Mouse (Mus musculus) heart, embryonic 11.5 days (tissue): Measurements from ENCODE around the gene Olfr1425. TPM values are rescaled to one million over a fixed set of nuclear protein-coding genes. Genes with fewer than 3 reads are reported as not detected.
"Not testable (repeated sequence)": the region's sequence is repeated elsewhere in the genome, so short reads cannot be mapped to it uniquely, and the experiment has no call there.

ENCODE experiments used
- ATAC-seq: fragments of 200-750 bp; cut with Nextera tagmentation; replicated peaks from 2 replicates; pipeline ENCODE4 v1.8.0; 2017; ENCODE audit warnings: moderate library complexity; ENCODE audit not compliant: insufficient number of reproducible peaks, low FRiP score, low TSS enrichment
- H3K27ac ChIP-seq: fragments of 300-500 bp; sonication (generic); 2 replicates; pipeline ENCODE4 v1.5.1; 2014; ENCODE audit warnings: mild to moderate bottlenecking, low read depth, low read length
- H3K27me3 ChIP-seq: fragments of 300-500 bp; sonication (generic); 2 replicates; pipeline ENCODE4 v1.6.1; 2014; ENCODE audit warnings: mild to moderate bottlenecking, low read length, mixed read lengths; ENCODE audit not compliant: control insufficient read depth, insufficient read depth
- H3K36me3 ChIP-seq: fragments of 300-500 bp; sonication (generic); 2 replicates; pipeline ENCODE4 v1.6.1; 2014; ENCODE audit warnings: mild to moderate bottlenecking, low read length, moderate library complexity, mixed read lengths; ENCODE audit not compliant: control insufficient read depth, insufficient read depth
- H3K4me1 ChIP-seq: fragments of 300-500 bp; sonication (generic); 2 replicates; pipeline ENCODE4 v1.6.1; 2014; ENCODE audit warnings: low read length; ENCODE audit not compliant: control insufficient read depth, insufficient read depth
- H3K4me2 ChIP-seq: fragments of 300-500 bp; sonication (generic); 2 replicates; pipeline ENCODE4 v1.6.1; 2014; ENCODE audit warnings: mild to moderate bottlenecking, moderate library complexity
- H3K4me3 ChIP-seq: fragments of 300-500 bp; sonication (generic); 2 replicates; pipeline ENCODE4 v1.5.1; 2014; ENCODE audit warnings: low read depth, low read length
- H3K9ac ChIP-seq: fragments of 300-500 bp; sonication (generic); 2 replicates; pipeline ENCODE4 v1.6.1; 2014; ENCODE audit warnings: mild to moderate bottlenecking, low read depth, low read length, moderate library complexity
- H3K9me3 ChIP-seq: fragments of 300-500 bp; sonication (generic); replicated peaks from 2 replicates; pipeline ENCODE4 v1.6.1; 2016; ENCODE audit warnings: low read length; ENCODE audit not compliant: control insufficient read depth
- WGBS: fragments of 180-500 bp; shearing (Covaris S2); extraction: QIAGEN DNeasy Blood & Tissue Kit; methylation state at CpG from one replicate; pipeline ENCODE4 v1.1.7; 2014; ENCODE audit not compliant: insufficient replicate concordance; 5-methylcytosine and 5-hydroxymethylcytosine counted together
- polyA plus RNA-seq: library from polyadenylated mRNA; unstranded; fragments of >200 nt; fragmentation: Nextera tagmentation; extraction: Ambion mirVana; gene quantifications from 2 replicates; pipeline ENCODE4 v1.2.1, GENCODE M21; 2014

The Olfr1425 gene
- polyA plus RNA-seq, 1 experiment from 2014 or later, result not detected

DNA sequence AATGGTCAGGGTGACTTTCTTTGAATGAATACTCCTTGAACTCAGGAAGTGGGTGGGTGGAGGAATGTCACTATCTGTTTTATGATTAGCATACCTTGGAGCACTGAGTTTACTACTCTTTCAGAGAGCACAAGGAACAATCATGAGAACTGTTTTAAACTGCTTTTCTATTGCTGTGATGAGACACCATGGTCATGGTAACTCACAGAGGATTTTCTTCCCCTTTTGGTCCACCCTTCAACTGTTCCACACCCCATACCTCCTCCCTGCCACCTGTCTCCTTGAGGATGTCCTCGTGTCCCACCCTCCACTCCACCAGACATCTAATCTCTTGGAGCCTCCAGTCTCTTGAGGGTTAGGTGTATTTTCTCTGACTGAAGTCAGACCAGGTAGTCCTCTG lies 9.7 kb downstream of the Olfr1425 start:
- H3K4me3 ChIP-seq, H3K4me2 ChIP-seq, H3K9me3 ChIP-seq, H3K4me1 ChIP-seq, H3K27me3 ChIP-seq, ATAC-seq, H3K27ac ChIP-seq, H3K9ac ChIP-seq, H3K36me3 ChIP-seq: not testable (repeated sequence)
- 48% methylated on average over 1 of the region's 1 CpGs for WGBS

GRCm38 (mm10) chr19:12062582-12062981 lies 14.9 kb downstream of the Olfr1425 start, which contains the start of gene Olfr1424:
Olfr1424 (minus strand) TSS chr19:12062682.
- not testable (repeated sequence) for H3K4me2 ChIP-seq, H3K4me3 ChIP-seq, H3K27me3 ChIP-seq, ATAC-seq, H3K36me3 ChIP-seq, H3K27ac ChIP-seq, H3K9ac ChIP-seq, H3K9me3 ChIP-seq, H3K4me1 ChIP-seq
- WGBS, result 83% methylated on average over 1 of the region's 1 CpGs

DNA sequence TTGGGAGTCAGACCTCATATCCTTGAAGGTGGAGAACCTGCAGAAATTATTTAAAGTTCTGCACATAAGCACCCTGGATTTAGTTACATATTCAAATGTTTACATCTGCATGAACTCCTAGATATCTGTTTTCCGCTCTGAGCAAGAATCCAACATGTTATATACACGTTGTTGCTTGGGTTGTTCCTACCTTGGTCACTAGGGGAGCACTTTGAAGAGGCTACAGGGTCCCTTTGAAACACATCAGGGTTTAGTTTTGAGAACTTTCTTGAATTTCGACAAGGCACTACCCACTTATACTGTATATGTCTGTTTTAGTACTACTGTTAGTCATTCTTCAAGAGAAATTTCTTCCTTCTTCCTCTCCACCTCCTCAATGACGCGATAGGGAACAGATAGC lies 34.4 kb downstream of the Olfr1425 start:
- H3K4me1 ChIP-seq, result no peaks in the 10 kb centered on the region
- H3K9me3 ChIP-seq, result no peaks in the 10 kb centered on the region
- no peak overlapping the region for H3K9ac ChIP-seq
- no peak overlapping the region for H3K4me3 ChIP-seq
- H3K27ac ChIP-seq, result no peak overlapping the region
- ATAC-seq, result no peak
- no peaks in the 10 kb centered on the region for H3K36me3 ChIP-seq
- H3K4me2 ChIP-seq, result no peak overlapping the region
- 77% methylated on average over 5 of the region's 5 CpGs for WGBS
- no peaks in the 10 kb centered on the region for H3K27me3 ChIP-seq

GRCm38 (mm10) chr19:12041217-12041616 lies 36.3 kb downstream of the Olfr1425 start, which contains the start of gene Olfr1423:
Olfr1423 (minus strand) TSS chr19:12041317.
- Histone ChIP-seq H3K27ac (no peak within 1 kb of the TSS), H3K4me1 (no peaks in the 10 kb centered on the region), H3K27me3 (no peaks in the 10 kb centered on the region), H3K9me3 (no peaks in the 10 kb centered on the region), H3K4me2 (no peak within 1 kb of the TSS), H3K4me3 (no peak within 1 kb of the TSS), H3K9ac (no peak within 1 kb of the TSS), H3K36me3 (no peaks in the 10 kb centered on the region)
- WGBS, result 52% methylated on average over 2 of the region's 2 CpGs
- ATAC-seq, result no peak

DNA sequence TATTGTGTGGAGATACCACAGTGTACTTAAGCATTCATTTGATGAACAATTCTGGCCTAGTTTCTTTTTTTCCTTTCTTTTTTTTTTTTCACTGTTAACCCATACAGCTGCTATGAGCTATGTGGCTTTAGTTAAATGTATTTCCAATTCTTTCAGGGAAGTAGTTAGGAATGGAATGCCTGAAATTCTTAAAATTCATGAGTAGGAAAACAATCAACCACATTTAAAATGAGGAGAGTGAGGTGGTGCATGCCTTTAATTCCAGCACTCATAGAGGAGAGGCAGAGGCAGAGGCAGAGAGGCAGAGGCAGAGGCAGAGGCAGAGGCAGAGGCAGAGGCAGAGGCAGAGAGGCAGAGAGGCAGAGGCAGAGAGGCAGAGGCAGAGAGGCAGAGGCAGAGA lies 39.8 kb downstream of the Olfr1425 start:
- Histone ChIP-seq H3K36me3 (no peaks in the 10 kb centered on the region), H3K4me3 (no peak overlapping the region), H3K9ac (no peak overlapping the region), H3K4me1 (no peaks in the 10 kb centered on the region), H3K27me3 (no peaks in the 10 kb centered on the region), H3K9me3 (no peaks in the 10 kb centered on the region), H3K4me2 (no peak overlapping the region), H3K27ac (no peak overlapping the region)
- no peak for ATAC-seq

GRCm38 (mm10) chr19:12026606-12027005 lies 50.9 kb downstream of the Olfr1425 start:
- ATAC-seq, result no peak
- 22% methylated on average over 2 of the region's 2 CpGs for WGBS

GRCm38 (mm10) chr19:12025333-12025732 lies 52.2 kb downstream of the Olfr1425 start:
- Histone ChIP-seq H3K9me3 (no peaks in the 10 kb centered on the region), H3K9ac (no peak overlapping the region), H3K27me3 (no peaks in the 10 kb centered on the region), H3K27ac (no peak overlapping the region), H3K36me3 (no peaks in the 10 kb centered on the region), H3K4me1 (no peaks in the 10 kb centered on the region), H3K4me3 (no peak overlapping the region), H3K4me2 (no peak overlapping the region)
- no peak for ATAC-seq
- 65% methylated on average over 3 of the region's 3 CpGs for WGBS

More at GRCm38 (mm10) chr19:12026606-12027005, 50.9 kb downstream of the Olfr1425 start:
- Histone ChIP-seq H3K9ac (no peak overlapping the region), H3K36me3 (no peaks in the 10 kb centered on the region), H3K4me1 (no peaks in the 10 kb centered on the region), H3K27ac (no peak overlapping the region), H3K4me2 (no peak overlapping the region), H3K27me3 (no peaks in the 10 kb centered on the region), H3K9me3 (no peaks in the 10 kb centered on the region), H3K4me3 (no peak overlapping the region)

- no peaks in the 10 kb centered on the region for H3K36me3 ChIP-seq
- ATAC-seq, result no peak
- no peaks in the 10 kb centered on the region for H3K27me3 ChIP-seq
- no peaks in the 10 kb centered on the region for H3K4me1 ChIP-seq
- WGBS, result 86% methylated on average over 4 of the region's 4 CpGs
- no peak overlapping the region for H3K27ac ChIP-seq
- H3K9me3 ChIP-seq, result no peaks in the 10 kb centered on the region
- H3K4me3 ChIP-seq, result no peak overlapping the region
- no peak overlapping the region for H3K4me2 ChIP-seq
- H3K9ac ChIP-seq, result no peak overlapping the region
Observed at GRCm38 (mm10) chr19:12024149-12024548, 53.4 kb downstream of the Olfr1425 start.
